Mouse (Mus musculus) kidney, embryonic 14.5 days (tissue): ENCODE data around the gene Nectin1. TPM values are rescaled to one million over a fixed set of nuclear protein-coding genes. Genes with fewer than 3 reads are reported as not detected.
A peak's percentile ranks its signal among the peaks of the same experiment; 100 is the strongest.

Experiments used
- ATAC-seq: fragments of 200-750 bp; cut with Nextera tagmentation; 2 replicates; pipeline ENCODE4 v1.8.0; 2017; ENCODE audit warnings: moderate number of reproducible peaks, mild to moderate bottlenecking, moderate TSS enrichment, moderate library complexity; ENCODE audit not compliant: low FRiP score, low TSS enrichment
- H3K27ac ChIP-seq: fragments of 300-500 bp; sonication (generic); 2 replicates; pipeline ENCODE4 v1.5.1; 2014; ENCODE audit warnings: low read depth, mild to moderate bottlenecking, low read length, moderate library complexity, mixed read lengths
- H3K27me3 ChIP-seq: fragments of 300-500 bp; sonication (generic); 2 replicates; pipeline ENCODE4 v1.6.1; 2014; ENCODE audit warnings: mild to moderate bottlenecking, low read length; ENCODE audit not compliant: control insufficient read depth, insufficient read depth
- H3K36me3 ChIP-seq: fragments of 300-500 bp; sonication (generic); 2 replicates; pipeline ENCODE4 v1.6.1; 2014; ENCODE audit warnings: low read length, mixed read lengths; ENCODE audit not compliant: control insufficient read depth, insufficient read depth
- H3K4me1 ChIP-seq: fragments of 300-500 bp; sonication (generic); 2 replicates; pipeline ENCODE4 v1.6.1; 2014; ENCODE audit warnings: low read length, mixed read lengths; ENCODE audit not compliant: control insufficient read depth, insufficient read depth
- H3K4me2 ChIP-seq: fragments of 300-500 bp; sonication (generic); replicated peaks from 2 replicates; pipeline ENCODE4 v1.6.1; 2014; ENCODE audit warnings: low read depth, mild to moderate bottlenecking, low read length
- H3K4me3 ChIP-seq: fragments of 300-500 bp; sonication (generic); 2 replicates; pipeline ENCODE4 v1.5.1; 2014; ENCODE audit warnings: mild to moderate bottlenecking, low read length
- H3K9ac ChIP-seq: fragments of 300-500 bp; sonication (generic); 2 replicates; pipeline ENCODE4 v1.6.1; 2014; ENCODE audit warnings: low read depth, mild to moderate bottlenecking, low read length, moderate library complexity
- H3K9me3 ChIP-seq: fragments of 300-500 bp; sonication (generic); 2 replicates; pipeline ENCODE4 v1.6.1; 2016; ENCODE audit warnings: low read length; ENCODE audit not compliant: control insufficient read depth
- WGBS: fragments of 180-500 bp; shearing (Covaris S2); extraction: QIAGEN DNeasy Blood & Tissue Kit; methylation state at CpG from one replicate; pipeline ENCODE4 v1.1.7; 2014; 5-methylcytosine and 5-hydroxymethylcytosine counted together
- polyA plus RNA-seq: library from polyadenylated mRNA; unstranded; fragments of >200 nt; fragmentation: Nextera tagmentation; extraction: Ambion mirVana; gene quantifications from 2 replicates; pipeline ENCODE4 v1.2.1, GENCODE M21; 2014

The Nectin1 gene
- polyA plus RNA-seq, 1 experiment from 2014 or later = 6.8 TPM

- H3K4me1 ChIP-seq = peaks cover 37% of the 10 kb centered on the region
- WGBS = 59% methylated on average over 4 of the region's 4 CpGs
- H3K27ac ChIP-seq = no peak overlapping the region
These were observed 11.7 kb downstream of the Nectin1 start for GRCm38 (mm10) chr9:43755464-43755863.

GRCm38 (mm10) chr9:43755928-43756327 is 12.1 kb downstream of the Nectin1 start:
- no peak overlapping the region for H3K27ac ChIP-seq
- 87% methylated on average over 2 of the region's 2 CpGs for WGBS
- H3K4me1 ChIP-seq = peaks cover 37% of the 10 kb centered on the region

More at GRCm38 (mm10) chr9:43755464-43755863, 11.7 kb downstream of the Nectin1 start:
- no peak overlapping the region for H3K9ac ChIP-seq
- H3K4me2 ChIP-seq = no peak overlapping the region
- H3K4me3 ChIP-seq = no peak overlapping the region
- no peaks in the 10 kb centered on the region for H3K27me3 ChIP-seq
- no peaks in the 10 kb centered on the region for H3K36me3 ChIP-seq
- ATAC-seq = no peak
- no peaks in the 10 kb centered on the region for H3K9me3 ChIP-seq

GRCm38 (mm10) chr9:43757225-43757624 is 13.4 kb downstream of the Nectin1 start:
- Histone ChIP-seq H3K4me2 (no peak overlapping the region), H3K4me1 (peaks cover 44% of the 10 kb centered on the region), H3K27ac (no peak overlapping the region), H3K4me3 (no peak overlapping the region), H3K9ac (no peak overlapping the region), H3K27me3 (no peaks in the 10 kb centered on the region), H3K9me3 (no peaks in the 10 kb centered on the region), H3K36me3 (no peaks in the 10 kb centered on the region)
- WGBS = 54% methylated on average over 10 of the region's 10 CpGs
- no peak for ATAC-seq

More at GRCm38 (mm10) chr9:43755928-43756327, 12.1 kb downstream of the Nectin1 start:
- no peaks in the 10 kb centered on the region for H3K36me3 ChIP-seq
- no peak overlapping the region for H3K4me2 ChIP-seq
- no peaks in the 10 kb centered on the region for H3K9me3 ChIP-seq
- ATAC-seq = no peak
- no peak overlapping the region for H3K4me3 ChIP-seq
- no peaks in the 10 kb centered on the region for H3K27me3 ChIP-seq
- H3K9ac ChIP-seq = no peak overlapping the region

GRCm38 (mm10) chr9:43757972-43758965 is 14.5 kb downstream of the Nectin1 start:
- no peak overlapping the region for H3K27ac ChIP-seq
- H3K4me3 ChIP-seq = no peak overlapping the region
- no peak overlapping the region for H3K4me2 ChIP-seq
- no peaks in the 10 kb centered on the region for H3K27me3 ChIP-seq
- H3K9ac ChIP-seq = no peak overlapping the region
- H3K36me3 ChIP-seq = no peaks in the 10 kb centered on the region
- H3K9me3 ChIP-seq = no peaks in the 10 kb centered on the region
- H3K4me1 ChIP-seq = peaks cover 44% of the 10 kb centered on the region
- no peak for ATAC-seq
- 44% methylated on average over 5 of the region's 5 CpGs for WGBS

GRCm38 (mm10) chr9:43760078-43760477 is 16.3 kb downstream of the Nectin1 start:
- Histone ChIP-seq H3K36me3 (no peaks in the 10 kb centered on the region), H3K4me2 (no peak overlapping the region), H3K9ac (no peak overlapping the region), H3K4me1 (peaks cover 30% of the 10 kb centered on the region), H3K4me3 (no peak overlapping the region), H3K27ac (no peak overlapping the region), H3K27me3 (no peaks in the 10 kb centered on the region), H3K9me3 (peaks cover 3% of the 10 kb centered on the region)
- WGBS = 84% methylated on average over 12 of the region's 12 CpGs
- ATAC-seq = no peak

GRCm38 (mm10) chr9:43761181-43761820 is 17.5 kb downstream of the Nectin1 start:
- Histone ChIP-seq H3K9me3 (peaks cover 3% of the 10 kb centered on the region), H3K4me1 (peaks cover 30% of the 10 kb centered on the region), H3K4me2 (no peak overlapping the region), H3K27ac (no peak overlapping the region), H3K9ac (no peak overlapping the region), H3K27me3 (no peaks in the 10 kb centered on the region), H3K36me3 (no peaks in the 10 kb centered on the region), H3K4me3 (no peak overlapping the region)
- 64% methylated on average over 5 of the region's 5 CpGs for WGBS
- no peak for ATAC-seq

GRCm38 (mm10) chr9:43761941-43762340 is 18.2 kb downstream of the Nectin1 start:
- Histone ChIP-seq H3K27ac (no peak overlapping the region), H3K27me3 (no peaks in the 10 kb centered on the region), H3K9me3 (peaks cover 3% of the 10 kb centered on the region), H3K4me3 (no peak overlapping the region), H3K36me3 (no peaks in the 10 kb centered on the region), H3K4me1 (peaks cover 24% of the 10 kb centered on the region), H3K4me2 (no peak overlapping the region), H3K9ac (no peak overlapping the region)
- 65% methylated on average over 3 of the region's 3 CpGs for WGBS
- no peak for ATAC-seq

GRCm38 (mm10) chr9:43765419-43766179 is 21.8 kb downstream of the Nectin1 start:
- 0 out of 2 replicates have a peak, but pooled peaks have one; percentile 25 for ATAC-seq
- 0 out of 2 replicates have a peak, but pooled peaks cover 13% of the 10 kb centered on the region for H3K4me1 ChIP-seq
- no peak overlapping the region for H3K4me2 ChIP-seq
- H3K27me3 ChIP-seq = no peaks in the 10 kb centered on the region
- H3K4me3 ChIP-seq = no peak overlapping the region
- WGBS = 61% methylated on average over 14 of the region's 14 CpGs
- no peak overlapping the region for H3K9ac ChIP-seq
- H3K9me3 ChIP-seq = peaks cover 3% of the 10 kb centered on the region
- H3K27ac ChIP-seq = no peak overlapping the region
- H3K36me3 ChIP-seq = no peaks in the 10 kb centered on the region
